Mouse (Mus musculus): Measurements from ENCODE around the gene Lonrf2. TPM values are rescaled to one million over a fixed set of nuclear protein-coding genes. Genes with fewer than 3 reads are reported as not detected.

Gene Lonrf2
- total and polyA plus RNA-seq, 2 experiments from 2014 or later: 28.8 to 155 TPM

DNA sequence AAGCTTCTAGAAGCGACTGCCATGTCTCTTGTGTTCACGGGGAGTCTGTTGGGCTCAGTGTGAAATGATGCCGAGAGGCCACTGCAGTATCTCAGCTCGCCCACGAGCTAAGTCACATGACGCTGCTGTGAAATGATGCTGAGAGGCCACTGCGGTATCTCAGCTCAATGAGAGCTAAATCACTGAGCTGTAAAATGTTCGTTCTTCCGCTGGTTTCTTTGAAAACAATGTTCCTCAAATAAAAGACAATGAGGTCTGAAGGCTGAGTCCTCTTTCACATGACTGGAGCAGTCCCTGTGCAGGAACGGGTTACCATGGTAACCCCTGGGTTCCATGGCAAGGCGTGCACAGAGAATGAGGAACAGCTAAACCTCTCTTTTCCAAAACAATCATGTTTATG lies 11.5 kb upstream of the Lonrf2 start:
- H3K27me3 ChIP-seq (ENCODE audit: insufficient read depth, low read length): no peaks in the 10 kb centered on the region
- H3K4me2 ChIP-seq (ENCODE audit: low read depth, low read length, poor library complexity, severe bottlenecking): peak overlapping the region; percentile 28
- peaks cover 5% of the 10 kb centered on the region; the same call in 1 of the 2 replicates for H3K4me1 ChIP-seq (ENCODE audit: insufficient read depth, low read length)
- H3K9ac ChIP-seq (replicated peaks; ENCODE audit: low read length, poor library complexity, severe bottlenecking): 0 out of 2 replicates have a peak overlapping the region, but pooled peaks have one; percentile 29
- ATAC-seq (ENCODE audit: low FRiP score) (peak; percentile 89), DNase-seq (ENCODE audit: low spot score) (peak; percentile 88)
- peak overlapping the region; percentile 84 for H3K27ac ChIP-seq (ENCODE audit: low read depth, low read length)
- peak overlapping the region; percentile 10; the same call in 1 of the 2 replicates for H3K4me3 ChIP-seq (ENCODE audit: low read depth, low read length)
- TF ChIP-seq CTCF (IDR thresholded peaks at IDR 0.05): no peak
- H3K36me3 ChIP-seq (ENCODE audit: insufficient read depth, low read length): no peaks in the 10 kb centered on the region
- 7% methylated on average over 11 of the region's 11 CpGs for WGBS
- no peaks in the 10 kb centered on the region for H3K9me3 ChIP-seq (ENCODE audit: low read length)

- Histone ChIP-seq H3K4me1 (ENCODE audit: insufficient read depth, low read length) (no peaks in the 10 kb centered on the region), H3K4me3 (ENCODE audit: low read depth, low read length) (no peak overlapping the region), H3K27ac (ENCODE audit: low read depth, low read length) (no peak overlapping the region), H3K36me3 (ENCODE audit: insufficient read depth, low read length) (no peaks in the 10 kb centered on the region), H3K4me2 (ENCODE audit: low read depth, low read length, poor library complexity, severe bottlenecking) (no peak overlapping the region), H3K9ac (replicated peaks; ENCODE audit: low read length, poor library complexity, severe bottlenecking) (no peak overlapping the region), H3K27me3 (ENCODE audit: insufficient read depth, low read length) (no peaks in the 10 kb centered on the region), H3K9me3 (ENCODE audit: low read length) (no peaks in the 10 kb centered on the region)
- no peak for TF ChIP-seq CTCF (IDR thresholded peaks at IDR 0.05)
- DNase-seq (ENCODE audit: low spot score): peak; percentile 33
- WGBS: 56% methylated on average over 4 of the region's 4 CpGs
- ATAC-seq (ENCODE audit: low FRiP score): no peak
Measured at GRCm38 (mm10) chr1:38843275-38843674, 6.8 kb upstream of the Lonrf2 start.

GRCm38 (mm10) chr1:38842861-38843260 lies 6.3 kb upstream of the Lonrf2 start:
- H3K9me3 ChIP-seq (ENCODE audit: low read length): no peaks in the 10 kb centered on the region
- no peak for TF ChIP-seq CTCF (IDR thresholded peaks at IDR 0.05)
- H3K9ac ChIP-seq (replicated peaks; ENCODE audit: low read length, poor library complexity, severe bottlenecking): no peak overlapping the region
- no peaks in the 10 kb centered on the region for H3K36me3 ChIP-seq (ENCODE audit: insufficient read depth, low read length)
- H3K27ac ChIP-seq (ENCODE audit: low read depth, low read length): no peak overlapping the region
- no peaks in the 10 kb centered on the region for H3K4me1 ChIP-seq (ENCODE audit: insufficient read depth, low read length)
- H3K4me3 ChIP-seq (ENCODE audit: low read depth, low read length): no peak overlapping the region
- no peak for ATAC-seq (ENCODE audit: low FRiP score)
- DNase-seq (ENCODE audit: low spot score): no peak
- H3K4me2 ChIP-seq (ENCODE audit: low read depth, low read length, poor library complexity, severe bottlenecking): no peak overlapping the region
- no peaks in the 10 kb centered on the region for H3K27me3 ChIP-seq (ENCODE audit: insufficient read depth, low read length)
- WGBS: 75% methylated on average over 1 of the region's 1 CpGs

DNA sequence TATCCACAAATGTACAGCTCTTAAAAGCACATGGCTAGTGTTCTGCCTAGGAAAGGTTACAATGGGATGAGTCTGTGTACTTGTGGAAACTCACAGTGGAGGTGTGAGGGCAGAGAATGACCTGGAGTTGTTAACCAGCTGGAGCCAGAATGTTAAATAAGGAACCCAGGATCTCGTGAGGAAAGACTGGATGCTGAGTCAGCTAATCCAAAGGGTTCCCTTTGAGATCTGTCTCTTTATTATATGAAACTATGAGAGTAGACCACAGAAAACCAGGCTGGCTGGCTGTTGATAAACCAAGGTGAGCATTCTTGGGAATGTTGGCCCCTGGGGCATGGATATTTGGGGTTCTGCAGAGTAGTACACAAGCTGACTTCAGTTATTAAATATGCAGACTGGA lies 3.4 kb upstream of the Lonrf2 start:
- no peak for ATAC-seq (ENCODE audit: low FRiP score)
- H3K9ac ChIP-seq (replicated peaks; ENCODE audit: low read length, poor library complexity, severe bottlenecking): no peak overlapping the region

GRCm38 (mm10) chr1:38835568-38836476 lies 689 bp downstream of the Lonrf2 start:
- 1% methylated on average over 84 of the region's 103 CpGs for WGBS
- TF ChIP-seq CTCF (IDR thresholded peaks at IDR 0.05): no peak; the same call in 1 of the 2 replicates
- Histone ChIP-seq H3K36me3 (ENCODE audit: insufficient read depth, low read length) (no peaks in the 10 kb centered on the region), H3K9ac (replicated peaks; ENCODE audit: low read length, poor library complexity, severe bottlenecking) (peak overlapping the region; percentile 97), H3K27ac (ENCODE audit: low read depth, low read length) (peak overlapping the region; percentile 98), H3K4me1 (ENCODE audit: insufficient read depth, low read length) (peaks cover 3% of the 10 kb centered on the region; the same call in 1 of the 2 replicates), H3K9me3 (ENCODE audit: low read length) (no peaks in the 10 kb centered on the region), H3K27me3 (ENCODE audit: insufficient read depth, low read length) (no peaks in the 10 kb centered on the region), H3K4me2 (ENCODE audit: low read depth, low read length, poor library complexity, severe bottlenecking) (peak overlapping the region; percentile 93), H3K4me3 (ENCODE audit: low read depth, low read length) (peak overlapping the region; percentile 74)
- peak; percentile 44 for DNase-seq (ENCODE audit: low spot score)
- ATAC-seq (ENCODE audit: low FRiP score): peak; percentile 73

More for the DNA sequence above, 3.4 kb upstream of the Lonrf2 start:
- H3K4me3 ChIP-seq (ENCODE audit: low read depth, low read length): no peak overlapping the region
- no peaks in the 10 kb centered on the region for H3K27me3 ChIP-seq (ENCODE audit: insufficient read depth, low read length)
- 32% methylated on average over 1 of the region's 1 CpGs for WGBS
- H3K9me3 ChIP-seq (ENCODE audit: low read length): no peaks in the 10 kb centered on the region
- DNase-seq (ENCODE audit: low spot score): no peak
- no peak overlapping the region for H3K4me2 ChIP-seq (ENCODE audit: low read depth, low read length, poor library complexity, severe bottlenecking)
- H3K27ac ChIP-seq (ENCODE audit: low read depth, low read length): no peak overlapping the region
- no peaks in the 10 kb centered on the region for H3K4me1 ChIP-seq (ENCODE audit: insufficient read depth, low read length)
- no peak for TF ChIP-seq CTCF (IDR thresholded peaks at IDR 0.05)
- no peaks in the 10 kb centered on the region for H3K36me3 ChIP-seq (ENCODE audit: insufficient read depth, low read length)

DNA sequence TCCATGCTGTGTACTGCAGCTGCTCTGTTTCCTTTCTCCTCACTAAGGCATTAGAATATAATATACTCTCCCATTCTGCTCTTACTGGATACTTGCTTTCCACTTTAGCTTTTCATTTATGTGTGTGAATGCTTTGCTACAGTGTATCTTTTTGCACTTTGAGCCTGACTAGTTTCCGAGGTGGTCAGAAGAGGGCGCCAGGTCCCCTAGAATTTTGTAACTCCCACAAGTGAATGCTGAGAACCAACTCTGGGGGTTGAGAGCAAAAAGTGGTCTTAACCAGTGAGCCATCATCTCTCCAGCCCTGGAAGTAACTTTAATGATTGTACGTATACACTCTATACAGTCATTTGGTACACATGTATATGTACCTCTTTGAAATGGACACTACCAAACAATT lies 1.6 kb downstream of the Lonrf2 start:
- DNase-seq (ENCODE audit: low spot score): peak; percentile 53
- 27% methylated on average over 3 of the region's 3 CpGs for WGBS

More for the DNA sequence above, 1.6 kb downstream of the Lonrf2 start:
- Histone ChIP-seq H3K27me3 (ENCODE audit: insufficient read depth, low read length) (no peaks in the 10 kb centered on the region), H3K4me1 (ENCODE audit: insufficient read depth, low read length) (peaks cover 3% of the 10 kb centered on the region; the same call in 1 of the 2 replicates), H3K9me3 (ENCODE audit: low read length) (no peaks in the 10 kb centered on the region), H3K9ac (replicated peaks; ENCODE audit: low read length, poor library complexity, severe bottlenecking) (no peak overlapping the region), H3K4me3 (ENCODE audit: low read depth, low read length) (peak overlapping the region; percentile 74), H3K36me3 (ENCODE audit: insufficient read depth, low read length) (no peaks in the 10 kb centered on the region), H3K4me2 (ENCODE audit: low read depth, low read length, poor library complexity, severe bottlenecking) (peak overlapping the region; percentile 93), H3K27ac (ENCODE audit: low read depth, low read length) (no peak overlapping the region)
- ATAC-seq (ENCODE audit: low FRiP score): no peak
- TF ChIP-seq CTCF (IDR thresholded peaks at IDR 0.05): peak; percentile 65
